Mouse (Mus musculus): ENCODE data around the gene Rimbp2. TPM values are rescaled to one million over a fixed set of nuclear protein-coding genes. Genes with fewer than 3 reads are reported as not detected.

Gene Rimbp2
- polyA plus RNA-seq, 1 experiment from 2014 or later, result not detected

GRCm38 (mm10) chr5:128866811-128867210 lies 86.5 kb downstream of the Rimbp2 start:
- Histone ChIP-seq H3K27ac (ENCODE audit: low read depth) (no peak overlapping the region), H3K4me1 (ENCODE audit: insufficient read depth) (no peaks in the 10 kb centered on the region), H3K27me3 (ENCODE audit: insufficient read depth, low read length) (no peaks in the 10 kb centered on the region), H3K36me3 (replicated peaks; ENCODE audit: insufficient read depth, low read length) (no peaks in the 10 kb centered on the region), H3K4me3 (ENCODE audit: low read depth, low read length) (no peak overlapping the region), H3K9me3 (ENCODE audit: low read length) (no peaks in the 10 kb centered on the region), H3K9ac (replicated peaks) (no peak overlapping the region), H3K4me2 (ENCODE audit: low read depth, low read length) (no peak overlapping the region)
- ATAC-seq (no peak), DNase-seq (no peak)
- WGBS (ENCODE audit: insufficient replicate concordance), result 61% methylated on average over 5 of the region's 5 CpGs
- TF ChIP-seq EP300 (IDR thresholded peaks at IDR 0.05; ENCODE audit: low read depth) (no peak), CTCF (IDR thresholded peaks at IDR 0.05; ENCODE audit: low read depth) (no peak)

GRCm38 (mm10) chr5:128866291-128866690 lies 87.0 kb downstream of the Rimbp2 start:
- no peak for TF ChIP-seq EP300 (IDR thresholded peaks at IDR 0.05; ENCODE audit: low read depth)
- no peak for TF ChIP-seq CTCF (IDR thresholded peaks at IDR 0.05; ENCODE audit: low read depth)
- DNase-seq (no peak), ATAC-seq (no peak)
- Histone ChIP-seq H3K9me3 (ENCODE audit: low read length) (no peaks in the 10 kb centered on the region), H3K4me1 (ENCODE audit: insufficient read depth) (no peaks in the 10 kb centered on the region), H3K27me3 (ENCODE audit: insufficient read depth, low read length) (no peaks in the 10 kb centered on the region), H3K4me2 (ENCODE audit: low read depth, low read length) (no peak overlapping the region), H3K4me3 (ENCODE audit: low read depth, low read length) (no peak overlapping the region), H3K9ac (replicated peaks) (no peak overlapping the region), H3K36me3 (replicated peaks; ENCODE audit: insufficient read depth, low read length) (no peaks in the 10 kb centered on the region), H3K27ac (ENCODE audit: low read depth) (no peak overlapping the region)
- WGBS (ENCODE audit: insufficient replicate concordance), result 63% methylated on average over 5 of the region's 5 CpGs

DNA sequence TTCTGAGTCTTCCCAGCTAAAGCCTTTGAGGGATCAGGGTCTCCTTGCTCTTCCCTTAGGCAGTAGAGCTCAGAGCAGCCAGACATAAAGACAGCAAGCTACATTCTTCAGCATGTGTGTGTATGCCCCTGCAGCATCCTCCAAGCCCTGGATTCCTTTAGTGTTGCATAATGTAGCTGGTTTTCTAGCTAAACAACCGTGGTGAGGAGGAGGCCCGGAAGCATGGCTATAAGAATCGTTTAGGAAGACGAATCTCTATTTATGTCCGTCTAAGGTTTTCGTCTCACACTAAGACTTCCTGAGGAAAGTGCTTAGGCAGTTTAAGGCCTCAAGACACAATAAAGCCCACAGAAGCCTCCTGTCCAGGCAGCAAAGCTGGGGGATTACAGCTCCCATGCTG lies 89.8 kb downstream of the Rimbp2 start:
- H3K27ac ChIP-seq (ENCODE audit: low read depth), result no peak overlapping the region
- no peaks in the 10 kb centered on the region for H3K4me1 ChIP-seq (ENCODE audit: insufficient read depth)
- H3K4me3 ChIP-seq (ENCODE audit: low read depth, low read length), result no peak overlapping the region
- DNase-seq (no peak), ATAC-seq (no peak)
- 32% methylated on average over 6 of the region's 6 CpGs for WGBS (ENCODE audit: insufficient replicate concordance)
- no peaks in the 10 kb centered on the region for H3K27me3 ChIP-seq (ENCODE audit: insufficient read depth, low read length)
- H3K9me3 ChIP-seq (ENCODE audit: low read length), result no peaks in the 10 kb centered on the region
- TF ChIP-seq CTCF (IDR thresholded peaks at IDR 0.05; ENCODE audit: low read depth) (no peak), EP300 (IDR thresholded peaks at IDR 0.05; ENCODE audit: low read depth) (no peak)
- H3K4me2 ChIP-seq (ENCODE audit: low read depth, low read length), result no peak overlapping the region
- H3K9ac ChIP-seq (replicated peaks), result no peak overlapping the region
- no peaks in the 10 kb centered on the region for H3K36me3 ChIP-seq (replicated peaks; ENCODE audit: insufficient read depth, low read length)

GRCm38 (mm10) chr5:128860907-128861306 lies 92.4 kb downstream of the Rimbp2 start:
- WGBS (ENCODE audit: insufficient replicate concordance), result 89% methylated on average over 3 of the region's 3 CpGs
- H3K4me3 ChIP-seq (ENCODE audit: low read depth, low read length), result no peak overlapping the region
- DNase-seq (no peak), ATAC-seq (no peak)
- no peak overlapping the region for H3K4me2 ChIP-seq (ENCODE audit: low read depth, low read length)
- TF ChIP-seq CTCF (IDR thresholded peaks at IDR 0.05; ENCODE audit: low read depth) (no peak), EP300 (IDR thresholded peaks at IDR 0.05; ENCODE audit: low read depth) (no peak)
- no peaks in the 10 kb centered on the region for H3K36me3 ChIP-seq (replicated peaks; ENCODE audit: insufficient read depth, low read length)
- no peaks in the 10 kb centered on the region for H3K4me1 ChIP-seq (ENCODE audit: insufficient read depth)
- H3K27ac ChIP-seq (ENCODE audit: low read depth), result no peak overlapping the region
- H3K27me3 ChIP-seq (ENCODE audit: insufficient read depth, low read length), result no peaks in the 10 kb centered on the region
- H3K9ac ChIP-seq (replicated peaks), result no peak overlapping the region
- no peaks in the 10 kb centered on the region for H3K9me3 ChIP-seq (ENCODE audit: low read length)

DNA sequence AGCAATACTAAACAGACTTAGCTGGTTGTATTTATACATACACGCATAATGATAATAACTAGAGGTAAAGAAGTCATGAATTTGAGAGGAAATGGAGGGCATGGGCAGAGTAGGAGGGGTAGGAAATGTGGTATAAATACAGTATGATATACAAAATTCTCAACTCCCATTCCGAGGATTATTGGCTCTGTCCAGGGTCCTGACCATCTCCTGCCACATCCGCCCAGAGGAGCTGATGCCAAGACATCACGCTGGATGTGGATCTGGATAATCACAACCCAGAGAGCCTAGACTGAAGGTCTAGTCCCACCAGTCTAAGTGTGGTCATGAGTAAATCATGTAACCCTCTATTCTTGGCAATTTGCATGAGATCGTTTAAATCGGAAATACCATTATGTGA lies 100.5 kb downstream of the Rimbp2 start:
- Histone ChIP-seq H3K4me3 (ENCODE audit: low read depth, low read length) (no peak overlapping the region), H3K4me1 (ENCODE audit: insufficient read depth) (no peaks in the 10 kb centered on the region), H3K27ac (ENCODE audit: low read depth) (no peak overlapping the region), H3K36me3 (replicated peaks; ENCODE audit: insufficient read depth, low read length) (no peaks in the 10 kb centered on the region), H3K4me2 (ENCODE audit: low read depth, low read length) (no peak overlapping the region), H3K9ac (replicated peaks) (no peak overlapping the region), H3K9me3 (ENCODE audit: low read length) (no peaks in the 10 kb centered on the region), H3K27me3 (ENCODE audit: insufficient read depth, low read length) (no peaks in the 10 kb centered on the region)
- 57% methylated on average over 6 of the region's 6 CpGs for WGBS (ENCODE audit: insufficient replicate concordance)
- no peak for ATAC-seq
- TF ChIP-seq CTCF (IDR thresholded peaks at IDR 0.05; ENCODE audit: low read depth) (no peak), EP300 (IDR thresholded peaks at IDR 0.05; ENCODE audit: low read depth) (no peak)
- no peak for DNase-seq

GRCm38 (mm10) chr5:128847806-128848205 lies 105.5 kb downstream of the Rimbp2 start:
- WGBS (ENCODE audit: insufficient replicate concordance), result 73% methylated on average over 8 of the region's 8 CpGs
- no peak for ATAC-seq
- Histone ChIP-seq H3K27me3 (ENCODE audit: insufficient read depth, low read length) (no peaks in the 10 kb centered on the region), H3K36me3 (replicated peaks; ENCODE audit: insufficient read depth, low read length) (no peaks in the 10 kb centered on the region), H3K27ac (ENCODE audit: low read depth) (no peak overlapping the region), H3K4me2 (ENCODE audit: low read depth, low read length) (no peak overlapping the region), H3K4me1 (ENCODE audit: insufficient read depth) (no peaks in the 10 kb centered on the region), H3K9me3 (ENCODE audit: low read length) (no peaks in the 10 kb centered on the region), H3K9ac (replicated peaks) (no peak overlapping the region), H3K4me3 (ENCODE audit: low read depth, low read length) (no peak overlapping the region)
- no peak for DNase-seq
- TF ChIP-seq EP300 (IDR thresholded peaks at IDR 0.05; ENCODE audit: low read depth), result no peak
- no peak for TF ChIP-seq CTCF (IDR thresholded peaks at IDR 0.05; ENCODE audit: low read depth)

GRCm38 (mm10) chr5:128846433-128847040 lies 106.7 kb downstream of the Rimbp2 start:
- no peak for TF ChIP-seq EP300 (IDR thresholded peaks at IDR 0.05; ENCODE audit: low read depth)
- no peak for TF ChIP-seq CTCF (IDR thresholded peaks at IDR 0.05; ENCODE audit: low read depth)
- Histone ChIP-seq H3K4me3 (ENCODE audit: low read depth, low read length) (no peak overlapping the region), H3K27me3 (ENCODE audit: insufficient read depth, low read length) (no peaks in the 10 kb centered on the region), H3K4me1 (ENCODE audit: insufficient read depth) (no peaks in the 10 kb centered on the region), H3K27ac (ENCODE audit: low read depth) (no peak overlapping the region), H3K9ac (replicated peaks) (no peak overlapping the region), H3K4me2 (ENCODE audit: low read depth, low read length) (no peak overlapping the region), H3K36me3 (replicated peaks; ENCODE audit: insufficient read depth, low read length) (no peaks in the 10 kb centered on the region), H3K9me3 (ENCODE audit: low read length) (no peaks in the 10 kb centered on the region)
- no peak for DNase-seq
- 78% methylated on average over 12 of the region's 12 CpGs for WGBS (ENCODE audit: insufficient replicate concordance)
- no peak for ATAC-seq

Data from liver, postnatal 0 days (tissue).